Mouse (Mus musculus): ENCODE results near the gene Usp39. TPM values are rescaled to one million over a fixed set of nuclear protein-coding genes. Genes with fewer than 3 reads are reported as not detected.

Gene Usp39
- polyA plus RNA-seq, 1 experiment: 20.2 TPM

- Histone ChIP-seq H3K4me3 (ENCODE audit: insufficient read depth, low read length) (no peak overlapping the region), H3K4me1 (ENCODE audit: control insufficient read depth, insufficient read depth, low read length) (peaks cover 10% of the 10 kb centered on the region), H3K27ac (ENCODE audit: insufficient read depth, low read depth, low read length) (no peak overlapping the region)
- TF ChIP-seq POLR2A (IDR thresholded peaks at IDR 0.05; ENCODE audit: borderline replicate concordance, low read depth, low read length) (no peak), CTCF (IDR thresholded peaks at IDR 0.05; ENCODE audit: low read depth, low read length) (no peak)
Observed at GRCm38 (mm10) chr6:72373184-72373583, 28.2 kb upstream of the Usp39 start.

DNA sequence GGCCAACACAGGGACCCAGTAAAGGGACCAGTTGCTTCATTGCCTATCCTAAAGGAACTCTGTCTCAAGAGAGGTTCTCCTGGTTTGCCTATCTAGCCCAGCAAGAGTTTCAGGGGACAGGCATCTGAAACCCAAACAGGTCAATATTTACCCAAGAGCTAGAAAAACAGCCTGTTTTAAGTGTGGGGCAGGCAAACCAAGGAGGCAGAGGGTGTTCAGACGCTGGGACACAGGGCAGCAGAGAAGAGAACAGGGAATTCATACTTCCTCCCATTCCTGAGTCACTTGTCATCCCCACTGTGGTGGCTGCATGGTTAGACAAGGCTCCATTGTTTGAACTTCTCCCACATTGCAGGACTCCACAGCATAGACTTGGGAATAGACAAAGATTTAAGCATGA lies 26.6 kb upstream of the Usp39 start:
- no peak overlapping the region for H3K27ac ChIP-seq (ENCODE audit: insufficient read depth, low read depth, low read length)
- H3K4me1 ChIP-seq (ENCODE audit: control insufficient read depth, insufficient read depth, low read length): peaks cover 6% of the 10 kb centered on the region
- no peak overlapping the region for H3K4me3 ChIP-seq (ENCODE audit: insufficient read depth, low read length)
- no peak for TF ChIP-seq CTCF (IDR thresholded peaks at IDR 0.05; ENCODE audit: low read depth, low read length)

DNA sequence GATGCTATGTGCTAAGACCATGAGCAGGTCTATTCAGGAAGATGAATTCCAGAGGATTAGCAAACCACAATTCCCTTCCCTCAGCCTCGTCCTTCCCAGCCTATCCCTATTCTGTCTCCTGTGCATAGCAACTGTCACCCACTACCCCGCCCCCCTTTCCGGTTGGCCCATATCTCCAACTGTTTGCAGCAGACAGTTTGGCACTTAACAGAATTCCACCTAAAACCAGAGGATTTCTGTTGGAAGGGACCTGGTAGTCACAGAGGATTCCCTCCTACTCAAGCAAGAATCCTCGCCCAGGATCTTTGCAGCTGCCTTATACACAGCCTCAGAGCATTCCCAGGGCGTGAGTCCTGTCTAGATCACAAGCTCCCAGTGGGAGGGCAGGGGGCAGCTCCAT lies 26.2 kb upstream of the Usp39 start:
- Histone ChIP-seq H3K4me1 (ENCODE audit: control insufficient read depth, insufficient read depth, low read length) (peaks cover 10% of the 10 kb centered on the region), H3K4me3 (ENCODE audit: insufficient read depth, low read length) (no peak overlapping the region), H3K27ac (ENCODE audit: insufficient read depth, low read depth, low read length) (no peak overlapping the region)
- TF ChIP-seq POLR2A (IDR thresholded peaks at IDR 0.05; ENCODE audit: borderline replicate concordance, low read depth, low read length) (no peak), CTCF (IDR thresholded peaks at IDR 0.05; ENCODE audit: low read depth, low read length) (no peak)

DNA sequence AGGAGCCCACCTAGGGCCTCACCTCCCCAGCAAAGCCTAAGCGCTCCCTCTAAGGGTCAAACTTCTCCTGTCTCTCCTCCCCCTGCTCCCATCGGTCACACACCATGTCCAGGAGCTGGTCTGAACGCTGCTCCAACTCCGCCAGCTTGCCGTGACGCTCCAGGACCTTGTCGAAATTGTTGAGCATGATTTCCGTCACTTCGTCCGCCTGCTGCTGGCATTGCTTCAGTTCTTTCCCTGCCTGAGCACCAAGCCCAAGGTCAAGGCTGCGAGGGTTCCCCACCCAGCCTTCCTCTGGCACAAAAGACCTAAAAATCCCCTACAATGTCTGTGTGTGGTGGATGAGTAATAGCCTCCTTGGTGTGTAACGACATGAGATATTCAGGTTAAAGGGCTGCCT lies 25.1 kb upstream of the Usp39 start:
- no peak overlapping the region for H3K27ac ChIP-seq (ENCODE audit: insufficient read depth, low read depth, low read length)
- TF ChIP-seq POLR2A (IDR thresholded peaks at IDR 0.05; ENCODE audit: borderline replicate concordance, low read depth, low read length) (no peak), CTCF (IDR thresholded peaks at IDR 0.05; ENCODE audit: low read depth, low read length) (no peak)
- peaks cover 9% of the 10 kb centered on the region for H3K4me1 ChIP-seq (ENCODE audit: control insufficient read depth, insufficient read depth, low read length)
- no peak overlapping the region for H3K4me3 ChIP-seq (ENCODE audit: insufficient read depth, low read length)

DNA sequence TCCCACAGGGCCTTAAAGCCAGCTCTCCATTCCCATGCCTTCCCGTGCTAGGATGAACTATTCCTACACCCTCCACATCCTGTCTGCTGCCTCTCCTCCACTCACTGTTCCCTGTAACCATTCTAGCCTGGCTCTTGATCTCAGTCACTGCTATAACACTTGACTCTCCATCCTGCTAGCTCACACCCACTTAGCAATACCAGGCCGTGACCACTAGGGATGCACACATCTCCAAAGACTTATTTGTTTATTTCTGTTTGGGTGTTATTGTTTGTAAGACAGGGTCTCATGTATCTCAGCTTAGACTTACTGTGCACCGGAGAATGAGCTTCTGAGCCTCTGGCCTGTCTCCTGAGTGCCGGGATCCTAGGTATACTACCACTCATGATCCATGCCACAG lies 24.6 kb upstream of the Usp39 start:
- peaks cover 4% of the 10 kb centered on the region; the same call in 1 of the 2 replicates for H3K4me1 ChIP-seq (ENCODE audit: control insufficient read depth, insufficient read depth, low read length)
- no peak overlapping the region for H3K4me3 ChIP-seq (ENCODE audit: insufficient read depth, low read length)
- TF ChIP-seq CTCF (IDR thresholded peaks at IDR 0.05; ENCODE audit: low read depth, low read length): no peak
- no peak for TF ChIP-seq POLR2A (IDR thresholded peaks at IDR 0.05; ENCODE audit: borderline replicate concordance, low read depth, low read length)
- no peak overlapping the region for H3K27ac ChIP-seq (ENCODE audit: insufficient read depth, low read depth, low read length)

- peaks cover 4% of the 10 kb centered on the region; the same call in 1 of the 2 replicates for H3K4me1 ChIP-seq (ENCODE audit: control insufficient read depth, insufficient read depth, low read length)
- no peak overlapping the region for H3K4me3 ChIP-seq (ENCODE audit: insufficient read depth, low read length)
- TF ChIP-seq CTCF (IDR thresholded peaks at IDR 0.05; ENCODE audit: low read depth, low read length) (no peak), POLR2A (IDR thresholded peaks at IDR 0.05; ENCODE audit: borderline replicate concordance, low read depth, low read length) (no peak)
- H3K27ac ChIP-seq (ENCODE audit: insufficient read depth, low read depth, low read length): no peak overlapping the region
Observed at GRCm38 (mm10) chr6:72367460-72367974, 22.5 kb upstream of the Usp39 start.

DNA sequence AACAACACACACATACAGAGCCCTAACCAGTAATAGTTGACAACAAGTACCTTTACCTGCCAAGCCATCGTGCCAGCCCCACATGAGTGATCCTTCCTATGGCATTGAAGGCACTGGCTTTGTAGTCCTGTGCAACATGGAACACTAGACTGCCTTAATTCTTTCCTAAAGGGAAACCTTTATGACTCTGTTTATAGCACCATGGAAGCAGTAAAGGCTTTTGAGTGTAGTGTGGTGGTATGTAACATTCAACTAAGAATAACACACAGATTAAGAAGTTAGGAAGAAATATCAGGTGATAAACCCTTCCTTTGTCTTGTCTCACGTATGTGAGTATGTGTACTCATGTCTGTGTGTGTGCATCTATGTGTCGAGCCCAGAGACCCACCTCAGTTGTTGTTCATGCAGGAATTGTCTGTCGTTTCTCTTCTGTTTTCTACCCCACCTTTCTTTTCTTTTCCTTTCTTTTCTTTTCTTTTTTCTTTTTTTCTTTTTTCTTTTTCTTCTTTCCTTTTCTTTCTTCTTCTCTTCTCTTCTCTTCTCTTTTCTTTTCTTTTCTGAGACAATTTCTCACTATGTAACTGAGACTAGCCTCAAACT lies 22.0 kb upstream of the Usp39 start, which contains the start of gene Rnf181:
Gene Rnf181, minus strand, starts transcription at position 113 of the 600 bp plus-strand sequence.
- Histone ChIP-seq H3K4me1 (ENCODE audit: control insufficient read depth, insufficient read depth, low read length) (peaks cover 4% of the 10 kb centered on the region; the same call in 1 of the 2 replicates), H3K27ac (ENCODE audit: insufficient read depth, low read depth, low read length) (no peak within 1 kb of the TSS), H3K4me3 (ENCODE audit: insufficient read depth, low read length) (no peak within 1 kb of the TSS)
- no peak for TF ChIP-seq POLR2A (IDR thresholded peaks at IDR 0.05; ENCODE audit: borderline replicate concordance, low read depth, low read length)
- no peak for TF ChIP-seq CTCF (IDR thresholded peaks at IDR 0.05; ENCODE audit: low read depth, low read length)

GRCm38 (mm10) chr6:72366304-72366703 lies 21.3 kb upstream of the Usp39 start:
- H3K4me3 ChIP-seq (ENCODE audit: insufficient read depth, low read length): no peak overlapping the region
- TF ChIP-seq POLR2A (IDR thresholded peaks at IDR 0.05; ENCODE audit: borderline replicate concordance, low read depth, low read length) (no peak), CTCF (IDR thresholded peaks at IDR 0.05; ENCODE audit: low read depth, low read length) (no peak)
- H3K4me1 ChIP-seq (ENCODE audit: control insufficient read depth, insufficient read depth, low read length): peaks cover 5% of the 10 kb centered on the region
- no peak overlapping the region for H3K27ac ChIP-seq (ENCODE audit: insufficient read depth, low read depth, low read length)

DNA sequence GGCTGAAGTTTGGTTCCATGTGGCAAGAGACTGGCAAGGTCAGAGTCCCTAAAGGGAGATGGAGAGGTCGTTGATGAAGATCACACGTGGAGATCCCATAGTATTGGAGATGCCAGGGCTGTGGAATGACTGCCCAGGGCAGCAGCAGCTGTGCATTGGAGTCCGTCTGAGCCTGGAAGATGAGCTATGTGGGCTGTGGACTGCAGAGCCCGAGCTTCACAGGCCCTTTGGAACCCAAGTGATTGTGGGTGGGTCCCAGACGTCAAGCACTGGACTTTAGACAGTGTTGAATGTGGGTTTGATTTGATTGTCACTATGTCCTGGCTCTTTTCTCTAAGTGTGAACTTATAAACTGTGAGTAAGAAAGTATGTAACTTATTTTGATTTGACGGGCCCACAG lies 20.0 kb upstream of the Usp39 start:
- no peak overlapping the region for H3K4me3 ChIP-seq (ENCODE audit: insufficient read depth, low read length)
- no peak overlapping the region for H3K27ac ChIP-seq (ENCODE audit: insufficient read depth, low read depth, low read length)
- H3K4me1 ChIP-seq (ENCODE audit: control insufficient read depth, insufficient read depth, low read length): peaks cover 10% of the 10 kb centered on the region
- TF ChIP-seq CTCF (IDR thresholded peaks at IDR 0.05; ENCODE audit: low read depth, low read length) (no peak), POLR2A (IDR thresholded peaks at IDR 0.05; ENCODE audit: borderline replicate concordance, low read depth, low read length) (no peak)

DNA sequence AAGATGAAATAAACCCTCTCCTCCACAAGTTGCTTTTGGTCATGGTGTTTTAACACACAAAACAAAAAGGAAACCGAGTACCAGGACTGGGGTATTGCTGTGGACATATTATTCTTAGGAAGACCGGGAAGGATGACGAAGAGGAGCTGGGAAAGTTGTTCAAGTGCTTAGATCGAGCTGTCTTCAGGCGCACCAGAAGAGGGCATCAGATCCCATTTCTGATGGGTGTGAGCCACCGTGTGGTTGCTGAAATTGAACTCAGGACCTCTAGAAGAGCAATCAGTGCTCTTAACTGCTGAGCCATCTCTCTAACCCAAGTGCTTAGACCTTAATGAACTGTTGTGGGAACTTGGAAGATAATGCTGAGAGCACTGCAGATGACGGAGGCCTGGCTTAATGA lies 19.0 kb upstream of the Usp39 start:
- Histone ChIP-seq H3K4me3 (ENCODE audit: insufficient read depth, low read length) (no peak overlapping the region), H3K27ac (ENCODE audit: insufficient read depth, low read depth, low read length) (no peak overlapping the region), H3K4me1 (ENCODE audit: control insufficient read depth, insufficient read depth, low read length) (peaks cover 10% of the 10 kb centered on the region)
- no peak for TF ChIP-seq CTCF (IDR thresholded peaks at IDR 0.05; ENCODE audit: low read depth, low read length)
- TF ChIP-seq POLR2A (IDR thresholded peaks at IDR 0.05; ENCODE audit: borderline replicate concordance, low read depth, low read length): no peak
